Mouse (Mus musculus): ENCODE measurements around the gene Etnppl. TPM values are rescaled to one million over a fixed set of nuclear protein-coding genes. Genes with fewer than 3 reads are reported as not detected.

Gene Etnppl
- 0.23 TPM in 1 of 2 replicates, not detected in the other for polyA plus RNA-seq (2014; fragmentation: Nextera tagmentation; extraction: Ambion mirVana)

- WGBS, result 1% methylated on average over 10 of the region's 10 CpGs
- Histone ChIP-seq H3K4me1 (ENCODE audit: control insufficient read depth, insufficient read depth, low read length) (no peaks in the 10 kb centered on the region), H3K27ac (ENCODE audit: low read depth, low read length) (no peak within 1 kb of the TSS), H3K9me3 (ENCODE audit: control insufficient read depth, low read length) (no peaks in the 10 kb centered on the region), H3K36me3 (ENCODE audit: control insufficient read depth, insufficient read depth, low read length) (no peaks in the 10 kb centered on the region), H3K4me2 (replicated peaks; ENCODE audit: low read depth, low read length) (peak within 1 kb of the TSS; percentile 39), H3K4me3 (ENCODE audit: low read length) (peak within 1 kb of the TSS; percentile 19; the same call in 1 of the 2 replicates), H3K27me3 (ENCODE audit: control insufficient read depth, insufficient read depth, low read length) (peaks cover 5% of the 10 kb centered on the region; the same call in 1 of the 2 replicates), H3K9ac (ENCODE audit: low read depth, low read length) (peak within 1 kb of the TSS; percentile 12; the same call in 1 of the 2 replicates)
- ATAC-seq (ENCODE audit: low FRiP score, low TSS enrichment), result peak; percentile 81
Observed at GRCm38 (mm10) chr3:130617439-130617898, at the start of gene Etnppl. Gene Etnppl (plus strand): TSS chr3:130617448.

- no peaks in the 10 kb centered on the region for H3K36me3 ChIP-seq (ENCODE audit: control insufficient read depth, insufficient read depth, low read length)
- no peaks in the 10 kb centered on the region for H3K9me3 ChIP-seq (ENCODE audit: control insufficient read depth, low read length)
- no peak overlapping the region for H3K9ac ChIP-seq (ENCODE audit: low read depth, low read length)
- H3K4me2 ChIP-seq (replicated peaks; ENCODE audit: low read depth, low read length), result no peak overlapping the region
- H3K4me3 ChIP-seq (ENCODE audit: low read length), result no peak overlapping the region
- H3K4me1 ChIP-seq (ENCODE audit: control insufficient read depth, insufficient read depth, low read length), result no peaks in the 10 kb centered on the region
- no peaks in the 10 kb centered on the region for H3K27me3 ChIP-seq (ENCODE audit: control insufficient read depth, insufficient read depth, low read length)
- H3K27ac ChIP-seq (ENCODE audit: low read depth, low read length), result no peak overlapping the region
- ATAC-seq (ENCODE audit: low FRiP score, low TSS enrichment), result no peak
- 61% methylated on average over 16 of the region's 16 CpGs for WGBS
Observed at GRCm38 (mm10) chr3:130568331-130569095, 48.7 kb upstream of the Etnppl start.

GRCm38 (mm10) chr3:130573243-130573642 lies 44.0 kb upstream of the Etnppl start:
- no peak for ATAC-seq (ENCODE audit: low FRiP score, low TSS enrichment)
- Histone ChIP-seq H3K4me3 (ENCODE audit: low read length) (no peak overlapping the region), H3K27ac (ENCODE audit: low read depth, low read length) (no peak overlapping the region), H3K27me3 (ENCODE audit: control insufficient read depth, insufficient read depth, low read length) (no peaks in the 10 kb centered on the region), H3K4me2 (replicated peaks; ENCODE audit: low read depth, low read length) (no peak overlapping the region), H3K36me3 (ENCODE audit: control insufficient read depth, insufficient read depth, low read length) (no peaks in the 10 kb centered on the region), H3K4me1 (ENCODE audit: control insufficient read depth, insufficient read depth, low read length) (no peaks in the 10 kb centered on the region), H3K9ac (ENCODE audit: low read depth, low read length) (no peak overlapping the region), H3K9me3 (ENCODE audit: control insufficient read depth, low read length) (peaks cover 4% of the 10 kb centered on the region; the same call in 1 of the 2 replicates)
- WGBS, result 79% methylated on average over 5 of the region's 5 CpGs

- Histone ChIP-seq H3K4me1 (ENCODE audit: control insufficient read depth, insufficient read depth, low read length) (no peaks in the 10 kb centered on the region), H3K27ac (ENCODE audit: low read depth, low read length) (no peak overlapping the region), H3K4me2 (replicated peaks; ENCODE audit: low read depth, low read length) (no peak overlapping the region), H3K9me3 (ENCODE audit: control insufficient read depth, low read length) (peaks cover 4% of the 10 kb centered on the region; the same call in 1 of the 2 replicates), H3K9ac (ENCODE audit: low read depth, low read length) (no peak overlapping the region), H3K4me3 (ENCODE audit: low read length) (no peak overlapping the region), H3K36me3 (ENCODE audit: control insufficient read depth, insufficient read depth, low read length) (no peaks in the 10 kb centered on the region), H3K27me3 (ENCODE audit: control insufficient read depth, insufficient read depth, low read length) (no peaks in the 10 kb centered on the region)
- WGBS, result 20% methylated on average over 5 of the region's 5 CpGs
- ATAC-seq (ENCODE audit: low FRiP score, low TSS enrichment), result no peak
Observed at GRCm38 (mm10) chr3:130574652-130575051, 42.6 kb upstream of the Etnppl start.

- WGBS, result 66% methylated on average over 6 of the region's 6 CpGs
- no peak overlapping the region for H3K4me2 ChIP-seq (replicated peaks; ENCODE audit: low read depth, low read length)
- ATAC-seq (ENCODE audit: low FRiP score, low TSS enrichment), result no peak
Observed at GRCm38 (mm10) chr3:130576683-130577082, 40.6 kb upstream of the Etnppl start.

GRCm38 (mm10) chr3:130579501-130579900 lies 37.7 kb upstream of the Etnppl start:
- no peak overlapping the region for H3K27ac ChIP-seq (ENCODE audit: low read depth, low read length)

More at GRCm38 (mm10) chr3:130576683-130577082, 40.6 kb upstream of the Etnppl start:
- H3K27me3 ChIP-seq (ENCODE audit: control insufficient read depth, insufficient read depth, low read length), result no peaks in the 10 kb centered on the region
- no peaks in the 10 kb centered on the region for H3K36me3 ChIP-seq (ENCODE audit: control insufficient read depth, insufficient read depth, low read length)
- H3K4me1 ChIP-seq (ENCODE audit: control insufficient read depth, insufficient read depth, low read length), result peaks cover 3% of the 10 kb centered on the region; the same call in 1 of the 2 replicates
- peaks cover 4% of the 10 kb centered on the region; the same call in 1 of the 2 replicates for H3K9me3 ChIP-seq (ENCODE audit: control insufficient read depth, low read length)
- H3K27ac ChIP-seq (ENCODE audit: low read depth, low read length), result no peak overlapping the region
- no peak overlapping the region for H3K9ac ChIP-seq (ENCODE audit: low read depth, low read length)
- H3K4me3 ChIP-seq (ENCODE audit: low read length), result no peak overlapping the region

GRCm38 (mm10) chr3:130581577-130581976 lies 35.7 kb upstream of the Etnppl start:
- Histone ChIP-seq H3K9ac (ENCODE audit: low read depth, low read length) (no peak overlapping the region), H3K27me3 (ENCODE audit: control insufficient read depth, insufficient read depth, low read length) (no peaks in the 10 kb centered on the region), H3K36me3 (ENCODE audit: control insufficient read depth, insufficient read depth, low read length) (no peaks in the 10 kb centered on the region), H3K27ac (ENCODE audit: low read depth, low read length) (no peak overlapping the region), H3K4me3 (ENCODE audit: low read length) (no peak overlapping the region), H3K4me1 (ENCODE audit: control insufficient read depth, insufficient read depth, low read length) (peaks cover 3% of the 10 kb centered on the region; the same call in 1 of the 2 replicates), H3K4me2 (replicated peaks; ENCODE audit: low read depth, low read length) (no peak overlapping the region), H3K9me3 (ENCODE audit: control insufficient read depth, low read length) (peaks cover 3% of the 10 kb centered on the region; the same call in 1 of the 2 replicates)
- ATAC-seq (ENCODE audit: low FRiP score, low TSS enrichment), result no peak
- WGBS, result 76% methylated on average over 2 of the region's 2 CpGs

More at GRCm38 (mm10) chr3:130579501-130579900, 37.7 kb upstream of the Etnppl start:
- H3K9me3 ChIP-seq (ENCODE audit: control insufficient read depth, low read length), result peaks cover 4% of the 10 kb centered on the region; the same call in 1 of the 2 replicates
- no peak overlapping the region for H3K4me2 ChIP-seq (replicated peaks; ENCODE audit: low read depth, low read length)
- peaks cover 3% of the 10 kb centered on the region; the same call in 1 of the 2 replicates for H3K4me1 ChIP-seq (ENCODE audit: control insufficient read depth, insufficient read depth, low read length)
- H3K27me3 ChIP-seq (ENCODE audit: control insufficient read depth, insufficient read depth, low read length), result no peaks in the 10 kb centered on the region
- no peak for ATAC-seq (ENCODE audit: low FRiP score, low TSS enrichment)
- H3K36me3 ChIP-seq (ENCODE audit: control insufficient read depth, insufficient read depth, low read length), result no peaks in the 10 kb centered on the region
- H3K4me3 ChIP-seq (ENCODE audit: low read length), result no peak overlapping the region
- no peak overlapping the region for H3K9ac ChIP-seq (ENCODE audit: low read depth, low read length)
- 49% methylated on average over 17 of the region's 17 CpGs for WGBS

GRCm38 (mm10) chr3:130582903-130583664 lies 34.2 kb upstream of the Etnppl start:
- H3K4me1 ChIP-seq (ENCODE audit: control insufficient read depth, insufficient read depth, low read length), result peaks cover 3% of the 10 kb centered on the region; the same call in 1 of the 2 replicates
- H3K27ac ChIP-seq (ENCODE audit: low read depth, low read length), result no peak overlapping the region
- H3K36me3 ChIP-seq (ENCODE audit: control insufficient read depth, insufficient read depth, low read length), result no peaks in the 10 kb centered on the region
- no peak for ATAC-seq (ENCODE audit: low FRiP score, low TSS enrichment)
- no peaks in the 10 kb centered on the region for H3K9me3 ChIP-seq (ENCODE audit: control insufficient read depth, low read length)
- no peak overlapping the region for H3K4me3 ChIP-seq (ENCODE audit: low read length)
- H3K9ac ChIP-seq (ENCODE audit: low read depth, low read length), result no peak overlapping the region
- WGBS, result 83% methylated on average over 13 of the region's 13 CpGs
- no peaks in the 10 kb centered on the region for H3K27me3 ChIP-seq (ENCODE audit: control insufficient read depth, insufficient read depth, low read length)
- H3K4me2 ChIP-seq (replicated peaks; ENCODE audit: low read depth, low read length), result no peak overlapping the region

Measured in kidney, embryonic 14.5 days (tissue).